Mouse (Mus musculus): ENCODE measurements at regions not wholly inside any gene's neighbourhood (a gene's known extent, or its start where the extent isn't known, plus 50 kb on each side); places are given as distances from the start of the nearest gene placed in this dataset.

DNA sequence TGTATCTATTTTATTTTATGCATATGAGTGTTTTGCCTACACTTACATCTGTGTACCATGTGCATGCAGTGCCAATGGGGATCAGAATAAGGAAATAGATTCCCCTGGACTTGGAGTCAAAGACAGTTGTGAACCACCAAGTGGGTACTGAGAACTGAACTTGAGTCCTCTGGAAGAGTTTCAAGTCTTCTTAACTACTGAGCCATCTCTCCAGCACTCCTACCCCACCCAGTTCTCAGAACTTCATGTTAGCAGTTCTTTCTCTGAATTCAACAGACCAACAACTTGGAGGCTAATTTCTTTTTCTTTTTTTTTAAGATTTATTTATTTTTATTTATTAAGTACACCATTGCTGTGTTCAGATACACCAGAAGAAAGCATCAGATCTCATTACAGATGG, 112.3 kb upstream of the Spred1 start:
- no peak for TF ChIP-seq CTCF (IDR thresholded peaks at IDR 0.05; ENCODE audit: low read depth)
- no peak for TF ChIP-seq EP300 (IDR thresholded peaks at IDR 0.05; ENCODE audit: low read depth)
